Mouse (Mus musculus) liver, embryonic 16.5 days (tissue): ENCODE data around the gene Notum. TPM values are rescaled to one million over a fixed set of nuclear protein-coding genes. Genes with fewer than 3 reads are reported as not detected.
A peak's percentile ranks its signal among the peaks of the same experiment; 100 is the strongest.

Experiments
- ATAC-seq: fragments of 200-750 bp; cut with Nextera tagmentation; 2 replicates; pipeline ENCODE4 v1.8.0; 2017; ENCODE audit warnings: low read depth, mild to moderate bottlenecking, moderate number of reproducible peaks, moderate library complexity
- H3K27ac ChIP-seq: fragments of 300-500 bp; sonication (generic); 2 replicates; pipeline ENCODE4 v1.5.1; 2014; ENCODE audit warnings: mild to moderate bottlenecking, low read length
- H3K27me3 ChIP-seq: fragments of 300-500 bp; sonication (generic); 2 replicates; pipeline ENCODE4 v1.6.1; 2014; ENCODE audit warnings: low read depth, low read length, mixed read lengths; ENCODE audit not compliant: control insufficient read depth, insufficient read depth
- H3K36me3 ChIP-seq: fragments of 300-500 bp; sonication (generic); 2 replicates; pipeline ENCODE4 v1.6.1; 2014; ENCODE audit warnings: mild to moderate bottlenecking; ENCODE audit not compliant: control insufficient read depth, insufficient read depth
- H3K4me1 ChIP-seq: fragments of 300-500 bp; sonication (generic); 2 replicates; pipeline ENCODE4 v1.6.1; 2014; ENCODE audit warnings: low read depth, low read length, mixed read lengths; ENCODE audit not compliant: control insufficient read depth
- H3K4me2 ChIP-seq: fragments of 300-500 bp; sonication (generic); 2 replicates; pipeline ENCODE4 v1.6.1; 2014; ENCODE audit warnings: low read depth, low read length, mixed read lengths
- H3K4me3 ChIP-seq: fragments of 300-500 bp; sonication (generic); 2 replicates; pipeline ENCODE4 v1.5.1; 2014; ENCODE audit warnings: low read depth, mild to moderate bottlenecking, low read length
- H3K9ac ChIP-seq: fragments of 300-500 bp; sonication (generic); 2 replicates; pipeline ENCODE4 v1.6.1; 2014; ENCODE audit warnings: low read depth, low read length
- H3K9me3 ChIP-seq: fragments of 300-500 bp; sonication (generic); replicated peaks from 2 replicates; pipeline ENCODE4 v1.6.1; 2016; ENCODE audit warnings: low read length; ENCODE audit not compliant: control insufficient read depth
- WGBS: fragments of 180-500 bp; shearing (Covaris S2); extraction: QIAGEN DNeasy Blood & Tissue Kit; methylation state at CpG from one replicate; pipeline ENCODE4 v1.1.7; 2014; ENCODE audit not compliant: insufficient replicate concordance; 5-methylcytosine and 5-hydroxymethylcytosine counted together
- polyA plus RNA-seq: library from polyadenylated mRNA; unstranded; fragments of >200 nt; fragmentation: Nextera tagmentation; extraction: Ambion mirVana; gene quantifications from 2 replicates; pipeline ENCODE4 v1.2.1, GENCODE M21; 2015

Notum gene
- polyA plus RNA-seq, 1 experiment from 2014 or later, result 0.20 TPM

DNA sequence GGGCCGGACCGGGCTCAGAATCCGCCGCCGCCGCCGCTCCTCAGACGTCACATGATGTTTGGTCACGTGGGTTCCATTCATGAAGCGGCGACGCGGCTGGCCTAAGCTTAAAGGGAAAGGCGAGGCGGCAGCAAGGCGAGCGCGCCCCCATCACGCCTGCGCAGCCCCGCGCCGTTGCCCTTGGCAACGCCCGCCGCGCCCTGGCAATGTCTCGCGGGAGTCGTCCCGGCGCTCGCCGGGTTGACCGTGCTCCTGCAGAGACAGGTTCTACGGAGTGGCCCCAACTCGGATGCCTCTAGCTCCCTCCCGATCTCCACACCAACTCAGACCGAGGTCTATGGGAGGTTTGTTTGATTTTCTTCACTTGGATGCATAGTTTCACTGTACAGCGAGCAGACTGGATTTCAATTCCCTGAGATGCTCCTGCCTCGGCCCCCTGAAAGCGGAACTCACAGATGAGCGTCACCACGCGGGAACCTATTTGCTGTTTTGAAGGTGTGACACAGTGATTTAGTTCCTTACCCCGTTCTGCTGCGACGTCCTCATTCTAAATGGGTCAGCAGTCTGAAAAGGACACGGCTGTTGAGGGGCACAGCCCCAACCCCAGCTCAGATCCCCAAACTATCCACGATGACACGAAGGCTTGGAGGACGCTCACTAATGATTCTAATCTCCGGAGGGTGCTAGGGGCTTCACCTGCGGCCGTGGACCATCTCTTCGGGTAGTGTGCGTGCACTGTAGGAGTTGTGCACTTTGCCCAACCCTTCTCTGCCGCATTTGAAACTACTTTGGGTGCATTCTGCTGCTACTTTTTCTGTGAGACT lies 27.2 kb downstream of the Notum start, which contains the start of gene Mafg:
Mafg (minus strand) TSS at position 81 of the 824 bp plus-strand sequence.
- no peaks in the 10 kb centered on the region for H3K27me3 ChIP-seq
- peaks cover 44% of the 10 kb centered on the region for H3K4me1 ChIP-seq
- peak within 1 kb of the TSS; percentile 100 for H3K27ac ChIP-seq
- peaks cover 2% of the 10 kb centered on the region for H3K36me3 ChIP-seq
- peak within 1 kb of the TSS; percentile 94 for H3K4me2 ChIP-seq
- peak within 1 kb of the TSS; percentile 97 for H3K9ac ChIP-seq
- WGBS, result 10% methylated on average over 58 of the region's 58 CpGs
- H3K4me3 ChIP-seq, result peak within 1 kb of the TSS; percentile 84
- no peaks in the 10 kb centered on the region for H3K9me3 ChIP-seq
- ATAC-seq, result peak; percentile 70

DNA sequence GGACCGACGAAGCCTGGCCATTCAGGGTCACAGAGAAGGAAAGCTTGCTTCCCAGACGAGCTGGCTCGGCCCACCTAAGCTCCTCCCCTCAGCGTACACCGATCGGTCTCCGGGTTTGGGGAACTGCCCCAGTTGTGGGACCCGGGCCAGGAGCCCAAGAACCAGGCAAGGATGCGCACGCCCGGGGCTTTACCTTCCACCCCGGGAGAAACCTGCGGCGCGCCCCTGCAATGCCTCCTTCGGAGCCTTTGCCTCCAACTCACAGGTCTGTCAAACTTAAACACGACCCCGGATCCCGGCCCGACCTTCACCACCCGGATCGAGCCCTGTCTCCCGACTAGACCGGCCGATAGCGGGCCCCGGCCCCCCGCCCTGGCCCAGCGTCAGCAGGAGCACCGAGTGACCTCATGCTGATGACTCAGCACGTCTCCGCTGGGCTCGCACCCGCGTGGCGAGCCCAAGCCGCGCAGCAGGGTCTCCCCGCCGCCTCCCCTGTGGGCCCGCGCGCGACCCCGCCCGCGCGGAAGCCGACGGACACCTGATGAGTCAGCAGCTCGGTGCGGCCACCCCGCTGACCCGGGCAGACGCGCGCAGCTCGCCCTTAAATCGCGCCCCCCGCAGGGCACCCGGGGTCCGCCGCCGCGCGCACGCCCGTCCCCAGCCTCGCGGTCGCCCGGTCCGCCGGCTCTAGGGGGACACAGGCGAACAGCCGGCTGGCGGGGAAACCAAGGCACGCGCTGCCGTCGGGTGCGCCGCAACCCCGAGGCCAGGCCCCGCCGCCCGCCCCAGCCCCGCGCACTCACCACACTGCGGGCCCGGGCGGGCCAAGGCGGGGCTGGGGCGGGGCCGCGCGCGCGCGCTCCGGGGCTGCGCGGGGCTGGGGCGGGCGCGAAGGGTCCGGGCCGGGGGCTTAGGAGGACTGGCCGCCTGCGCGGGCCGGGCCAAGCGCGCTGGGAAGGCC lies 28.1 kb downstream of the Notum start:
- peaks cover 5% of the 10 kb centered on the region for H3K36me3 ChIP-seq
- whole genome bisulfite sequencing, result under 1% methylated on average over 96 of the region's 116 CpGs
- H3K4me3 ChIP-seq, result peak overlapping the region; percentile 84
- peak overlapping the region; percentile 100 for H3K27ac ChIP-seq
- H3K4me2 ChIP-seq, result peak overlapping the region; percentile 94
- H3K9me3 ChIP-seq, result no peaks in the 10 kb centered on the region
- H3K27me3 ChIP-seq, result no peaks in the 10 kb centered on the region
- peaks cover 50% of the 10 kb centered on the region for H3K4me1 ChIP-seq
- peak; percentile 73 for ATAC-seq
- peak overlapping the region; percentile 97 for H3K9ac ChIP-seq

- Histone ChIP-seq H3K4me1 (peaks cover 58% of the 10 kb centered on the region), H3K36me3 (peaks cover 8% of the 10 kb centered on the region), H3K9ac (peak overlapping the region; percentile 97), H3K4me3 (peak overlapping the region; percentile 84), H3K27me3 (no peaks in the 10 kb centered on the region), H3K27ac (peak overlapping the region; percentile 100), H3K4me2 (peak overlapping the region; percentile 94), H3K9me3 (no peaks in the 10 kb centered on the region)
- peak; percentile 31 for ATAC-seq
- 33% methylated on average over 4 of the region's 4 CpGs for WGBS
Observed at GRCm38 (mm10) chr11:120631726-120632448, 29.1 kb downstream of the Notum start.

DNA sequence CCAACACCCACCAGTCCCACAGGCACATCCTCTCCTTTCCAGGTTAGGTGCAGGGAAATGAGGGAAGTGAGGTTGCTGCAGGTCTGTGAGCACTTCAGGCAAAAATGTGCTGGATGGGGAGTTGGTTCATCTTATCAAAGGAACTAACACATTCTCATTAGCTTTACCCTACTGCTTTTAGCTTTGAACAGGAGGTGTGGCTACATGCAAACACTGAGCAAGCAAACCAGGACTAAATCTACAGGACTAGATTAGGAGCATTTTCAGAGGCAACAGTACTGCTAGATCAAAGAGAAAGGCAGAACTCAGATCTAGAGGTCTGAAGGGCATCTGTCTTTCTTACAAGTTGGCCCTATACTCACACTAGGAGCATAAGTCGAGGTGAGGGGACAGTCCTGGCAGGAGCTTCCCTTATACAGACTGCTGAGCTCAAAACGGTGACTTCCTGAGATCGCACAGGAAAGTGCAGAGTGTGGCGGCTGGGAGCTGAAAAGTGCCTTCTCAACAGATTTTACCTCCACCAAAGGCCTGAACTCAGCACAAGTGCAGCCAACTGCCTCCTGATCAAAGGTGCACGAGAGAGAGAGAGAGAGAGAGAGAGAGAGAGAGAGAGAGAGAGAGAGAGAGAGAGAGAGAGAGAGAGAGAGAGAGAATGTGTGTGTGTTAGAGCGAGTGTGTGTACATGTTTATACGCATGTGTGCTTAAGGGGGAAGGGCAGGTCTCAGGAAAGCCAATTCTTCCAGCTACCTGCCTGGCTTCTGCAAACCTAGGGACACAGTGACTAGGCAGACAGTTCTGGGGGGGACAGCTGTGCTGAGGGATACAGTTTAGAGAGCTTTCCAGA lies 29.9 kb downstream of the Notum start:
- Histone ChIP-seq H3K4me1 (peaks cover 66% of the 10 kb centered on the region), H3K9ac (peak overlapping the region; percentile 97), H3K36me3 (peaks cover 8% of the 10 kb centered on the region), H3K27me3 (no peaks in the 10 kb centered on the region), H3K27ac (peak overlapping the region; percentile 100), H3K4me3 (peak overlapping the region; percentile 84), H3K4me2 (peak overlapping the region; percentile 94), H3K9me3 (no peaks in the 10 kb centered on the region)
- no peak for ATAC-seq
- WGBS, result 6% methylated on average over 7 of the region's 7 CpGs

GRCm38 (mm10) chr11:120630401-120630871 lies 30.5 kb downstream of the Notum start:
- Histone ChIP-seq H3K4me2 (peak overlapping the region; percentile 94), H3K4me3 (peak overlapping the region; percentile 84), H3K36me3 (peaks cover 8% of the 10 kb centered on the region), H3K27me3 (no peaks in the 10 kb centered on the region), H3K9ac (peak overlapping the region; percentile 97), H3K27ac (peak overlapping the region; percentile 100), H3K9me3 (no peaks in the 10 kb centered on the region), H3K4me1 (peaks cover 72% of the 10 kb centered on the region)
- WGBS, result 14% methylated on average over 5 of the region's 5 CpGs
- ATAC-seq, result peak; percentile 40

- Histone ChIP-seq H3K9me3 (no peaks in the 10 kb centered on the region), H3K36me3 (peaks cover 8% of the 10 kb centered on the region), H3K4me3 (peak overlapping the region; percentile 84), H3K9ac (peak overlapping the region; percentile 97), H3K4me2 (peak overlapping the region; percentile 94), H3K27me3 (no peaks in the 10 kb centered on the region), H3K4me1 (peaks cover 77% of the 10 kb centered on the region), H3K27ac (peak overlapping the region; percentile 100)
- ATAC-seq, result peak; percentile 54
- WGBS, result 9% methylated on average over 7 of the region's 7 CpGs
Observed at GRCm38 (mm10) chr11:120629911-120630310, 31.1 kb downstream of the Notum start.

GRCm38 (mm10) chr11:120629341-120629730 lies 31.6 kb downstream of the Notum start:
- H3K4me2 ChIP-seq, result peak overlapping the region; percentile 94
- H3K36me3 ChIP-seq, result peaks cover 8% of the 10 kb centered on the region
- no peaks in the 10 kb centered on the region for H3K9me3 ChIP-seq
- peak; percentile 7; the same call in 1 of the 2 replicates for ATAC-seq
- peak overlapping the region; percentile 84 for H3K4me3 ChIP-seq
- peak overlapping the region; percentile 100 for H3K27ac ChIP-seq
- 27% methylated on average over 23 of the region's 23 CpGs for WGBS
- H3K27me3 ChIP-seq, result no peaks in the 10 kb centered on the region
- H3K9ac ChIP-seq, result peak overlapping the region; percentile 97
- peaks cover 76% of the 10 kb centered on the region for H3K4me1 ChIP-seq
